Mouse (Mus musculus) thymus, postnatal 14 days (tissue): ENCODE results near the gene Vmn1r23.
"Not testable (repeated sequence)": the region's sequence is repeated elsewhere in the genome, so short reads cannot be mapped to it uniquely, and the experiment has no call there.

Experiments used
- DNase-seq: peaks from one replicate; pipeline ENCODE4 v3.0.0; 2021

Vmn1r23 gene

GRCm38 (mm10) chr6:57926738-57927137 is at the start of gene Vmn1r23:
Gene Vmn1r23 (minus strand): TSS chr6:57926838.
- no peak for DNase-seq

- DNase-seq = not testable (repeated sequence)
Observed at GRCm38 (mm10) chr6:57961403-57961802, 34.8 kb upstream of the Vmn1r23 start, which contains the start of gene Vmn1r24. Gene Vmn1r24 (minus strand): TSS chr6:57961503.

DNA sequence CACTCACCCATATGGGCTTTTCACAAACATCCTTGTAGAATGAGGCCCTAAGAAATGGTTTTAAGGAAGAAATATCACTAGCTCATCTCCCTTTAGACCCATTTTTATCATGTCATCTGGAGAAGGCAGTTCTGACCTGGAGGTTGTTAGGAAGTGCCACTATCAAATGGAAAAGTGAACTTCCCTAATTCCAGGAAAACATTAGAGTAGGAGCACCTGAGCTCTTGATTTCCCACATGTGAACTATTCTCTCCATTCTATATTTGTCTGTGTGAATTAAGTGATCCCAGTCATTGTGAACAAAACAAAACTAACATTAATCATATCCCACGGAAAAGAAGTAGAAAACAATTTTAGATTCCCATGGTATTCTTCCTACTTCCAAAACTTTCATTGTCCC is 18.7 kb downstream of the Vmn1r23 start, which contains the start of gene Vmn1r22:
Vmn1r22 (minus strand) TSS at position 101 of the 400 bp plus-strand sequence.
- DNase-seq = no peak
